32 mouse cellular contexts compared by ENCODE assay signal in genomic region chr3:99823256-99823655, GRCm38 (mm10).
DNase-seq lines count a peak whose midpoint lies in the region; ATAC-seq and TF ChIP-seq lines count a peak whose summit lies in the region.
"Had no signal": no experiment of that assay in that cellular context is flagged by ENCODE, and none has a peak within 500 bp of the region (broad histone marks: within the 10 kb centered on the region; RNA-seq: fewer than 3 reads in every experiment).

No protein-coding gene starts in this region.

- H3K9ac ChIP-seq in heart, adult 2 months (ENCODE audit: low read depth, low read length): no peak overlapping the region
- H3K9ac ChIP-seq in heart, embryonic 11.5 days (ENCODE audit: low read depth, low read length): no peak overlapping the region
- H3K9ac ChIP-seq: embryonic facial prominence, embryonic 12.5 days; forebrain, embryonic 15.5 days; kidney, embryonic 15.5 days; liver, embryonic 14.5 days; midbrain, embryonic 15.5 days; neural tube, embryonic 15.5 days had no signal

- peaks cover 2% of the 10 kb centered on the region; the same call in 1 of the 2 replicates for H3K4me1 ChIP-seq in heart, adult 2 months (ENCODE audit: control insufficient read depth, insufficient read depth, low read length)
- H3K4me1 ChIP-seq in heart, embryonic 11.5 days (ENCODE audit: control insufficient read depth, insufficient read depth, low read length): no peaks in the 10 kb centered on the region
- H3K4me1 ChIP-seq: forebrain, embryonic 15.5 days; midbrain, embryonic 15.5 days had no signal

- peak; percentile 30 to 60 for DNase-seq in heart, adult 2 months
- peak; percentile 17 for DNase-seq in gastrocnemius, postnatal 10 days
- peak; percentile 17 to 42 for DNase-seq in heart, adult 9 months (ENCODE audit: low spot score in 2 of 2)
- DNase-seq in retina, embryonic 14.5 days (ENCODE audit: low spot score): no peak
- no peak for DNase-seq in thymus, postnatal 36 days
- no peak for DNase-seq in urinary bladder, postnatal 10 days (ENCODE audit: low spot score)
- DNase-seq: adrenal gland, postnatal 14 days; cerebellum, adult 11 months; cerebellum, adult 9-10 months; cerebellum, postnatal 36 days; embryo, embryonic 11 days; kidney, adult 18-20 months; kidney, postnatal 25 days; liver; lung, adult 2 months; right cerebral cortex, postnatal 25 days; thymus, adult 18-20 months; thymus, postnatal 25 days had no signal

- no peak overlapping the region for H3K4me3 ChIP-seq in heart, adult 2 months
- no peak overlapping the region for H3K4me3 ChIP-seq in heart, embryonic 11.5 days (ENCODE audit: low read depth, low read length)
- H3K4me3 ChIP-seq: embryonic facial prominence, embryonic 12.5 days; forebrain, embryonic 10.5 days; forebrain, embryonic 15.5 days; hindbrain, embryonic 10.5 days; kidney, embryonic 15.5 days; layer of hippocampus, adult 2 months; midbrain, embryonic 10.5 days; midbrain, embryonic 15.5 days; neural tube, embryonic 15.5 days had no signal

- intact Hi-C loops in heart, adult 2 months (cut with DNase I): loop anchor here (10.0 kb wide), 2 partner anchors 88 to 568 kb away; no protein-coding TSS in a partner anchor

- no peaks in the 10 kb centered on the region for H3K27me3 ChIP-seq in heart, adult 2 months (ENCODE audit: control insufficient read depth, insufficient read depth, low read length)
- H3K27me3 ChIP-seq in heart, embryonic 11.5 days (ENCODE audit: control insufficient read depth, insufficient read depth, low read length): no peaks in the 10 kb centered on the region; the same call in 1 of the 2 replicates
- H3K27me3 ChIP-seq: embryonic facial prominence, embryonic 12.5 days; forebrain, embryonic 15.5 days; kidney, embryonic 15.5 days; midbrain, embryonic 15.5 days; neural tube, embryonic 15.5 days had no signal

- no peak overlapping the region for H3K4me2 ChIP-seq in heart, embryonic 11.5 days
- H3K4me2 ChIP-seq: embryonic facial prominence, embryonic 12.5 days; forebrain, embryonic 15.5 days; kidney, embryonic 15.5 days; midbrain, embryonic 15.5 days; neural tube, embryonic 15.5 days had no signal

- no peak for ATAC-seq in heart, embryonic 11.5 days (replicated peaks; ENCODE audit: insufficient number of reproducible peaks, low FRiP score, low TSS enrichment)
- ATAC-seq: CD4-positive, CD25-positive, alpha-beta regulatory T cell, adult 4 months; forebrain, embryonic 15.5 days; hindbrain, embryonic 16.5 days; midbrain, embryonic 15.5 days had no signal

- TF ChIP-seq EP300 in heart, adult 2 months (IDR thresholded peaks at IDR 0.05; ENCODE audit: insufficient read depth, low read depth, low read length): 0 out of 2 replicates have a peak, but pooled peaks have one; percentile 26

- 39% methylated on average over 3 of the region's 3 CpGs for WGBS in heart, adult 2 months
- WGBS in heart, embryonic 11.5 days (ENCODE audit: insufficient replicate concordance): 53% methylated on average over 3 of the region's 3 CpGs

- H3K79me2 ChIP-seq in heart, adult 2 months (replicated peaks; ENCODE audit: control insufficient read depth, insufficient read depth, low read length): no peaks in the 10 kb centered on the region

- no peak for TF ChIP-seq CTCF in heart, adult 2 months (IDR thresholded peaks at IDR 0.05)

- no peaks in the 10 kb centered on the region for H3K9me3 ChIP-seq in heart, embryonic 11.5 days (replicated peaks; ENCODE audit: control insufficient read depth, low read length)
- H3K9me3 ChIP-seq: embryonic facial prominence, embryonic 12.5 days; forebrain, embryonic 10.5 days; forebrain, embryonic 15.5 days; hindbrain, embryonic 10.5 days; kidney, embryonic 15.5 days; midbrain, embryonic 10.5 days; midbrain, embryonic 15.5 days; neural tube, embryonic 15.5 days had no signal

- no peak for TF ChIP-seq POLR2A in heart, adult 2 months (IDR thresholded peaks at IDR 0.05; ENCODE audit: insufficient read depth, low read depth, low read length)

- peaks cover 4% of the 10 kb centered on the region for H3K36me3 ChIP-seq in heart, adult 2 months (ENCODE audit: control insufficient read depth, insufficient read depth, low read length)
- no peaks in the 10 kb centered on the region for H3K36me3 ChIP-seq in heart, embryonic 11.5 days (ENCODE audit: control insufficient read depth, insufficient read depth, low read length)
- H3K36me3 ChIP-seq: embryonic facial prominence, embryonic 12.5 days; forebrain, embryonic 10.5 days; forebrain, embryonic 15.5 days; hindbrain, embryonic 10.5 days; kidney, embryonic 15.5 days; midbrain, embryonic 10.5 days; midbrain, embryonic 15.5 days; neural tube, embryonic 15.5 days had no signal

- H3K27ac ChIP-seq in heart, adult 2 months: peak overlapping the region; percentile 82
- no peak overlapping the region for H3K27ac ChIP-seq in heart, embryonic 11.5 days (ENCODE audit: low read depth, low read length)
- H3K27ac ChIP-seq: embryonic facial prominence, embryonic 12.5 days; forebrain, embryonic 10.5 days; forebrain, embryonic 15.5 days; hindbrain, embryonic 10.5 days; kidney, embryonic 15.5 days; layer of hippocampus, adult 2 months; liver, embryonic 14.5 days; midbrain, embryonic 10.5 days; midbrain, embryonic 15.5 days; neural tube, embryonic 15.5 days; stomach, postnatal 0 days had no signal

Comparison
In these comparisons a context has a peak if more than half of its experiments do, and no peak if none do; other contexts are left out.
1. DNase-seq: peak in heart, adult 2 months (2 of 2), gastrocnemius, postnatal 10 days (single experiment) and heart, adult 9 months (2 of 2); none in retina, embryonic 14.5 days (single experiment), thymus, postnatal 36 days (0 of 2) and urinary bladder, postnatal 10 days (single experiment).